Mouse (Mus musculus): ENCODE measurements at regions not wholly inside any gene's neighbourhood (a gene's known extent, or its start where the extent isn't known, plus 50 kb on each side); places are given as distances from the start of the nearest gene placed in this dataset.

DNA sequence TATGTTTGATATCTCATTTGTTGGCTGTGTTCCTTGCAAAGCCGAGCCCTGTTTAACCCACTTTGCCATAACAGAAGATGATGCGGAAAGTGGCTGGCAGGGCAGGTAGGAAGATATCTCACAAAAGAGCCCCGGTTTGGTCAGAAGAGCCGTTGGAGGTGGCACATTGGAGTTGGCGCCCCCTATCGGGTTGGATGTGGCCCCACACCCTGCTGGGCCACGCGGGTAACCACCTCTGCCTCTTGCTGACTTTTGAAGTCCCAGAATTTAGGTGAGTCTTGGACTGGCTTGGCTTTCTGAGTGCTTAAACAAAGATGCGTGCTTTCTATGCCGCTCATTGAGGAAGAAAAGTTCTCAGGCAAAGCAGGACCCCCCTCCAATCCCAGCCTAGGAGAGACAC, 56.1 kb downstream of the Gm4791 start:
- DNase-seq = no peak

DNA sequence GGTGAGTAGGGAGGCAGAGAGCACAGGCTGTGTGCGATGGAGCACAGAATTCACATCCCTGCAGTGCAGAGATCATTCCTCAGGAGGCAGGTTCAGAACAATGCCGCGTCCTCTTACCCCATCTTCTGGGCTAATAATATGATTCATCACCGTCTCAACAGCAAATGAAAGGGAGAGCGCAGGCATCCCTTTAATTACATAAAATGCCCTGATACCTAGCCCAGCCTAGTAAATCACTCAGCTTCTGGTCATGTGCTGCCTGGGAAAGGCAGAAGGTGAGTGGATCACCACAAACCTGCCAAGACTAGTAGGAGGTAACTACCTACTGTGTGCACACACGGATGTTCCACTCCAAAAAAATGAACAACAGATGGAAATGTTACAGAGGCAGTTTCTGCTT, 57.0 kb downstream of the Gm4791 start:
- DNase-seq = no peak

DNA sequence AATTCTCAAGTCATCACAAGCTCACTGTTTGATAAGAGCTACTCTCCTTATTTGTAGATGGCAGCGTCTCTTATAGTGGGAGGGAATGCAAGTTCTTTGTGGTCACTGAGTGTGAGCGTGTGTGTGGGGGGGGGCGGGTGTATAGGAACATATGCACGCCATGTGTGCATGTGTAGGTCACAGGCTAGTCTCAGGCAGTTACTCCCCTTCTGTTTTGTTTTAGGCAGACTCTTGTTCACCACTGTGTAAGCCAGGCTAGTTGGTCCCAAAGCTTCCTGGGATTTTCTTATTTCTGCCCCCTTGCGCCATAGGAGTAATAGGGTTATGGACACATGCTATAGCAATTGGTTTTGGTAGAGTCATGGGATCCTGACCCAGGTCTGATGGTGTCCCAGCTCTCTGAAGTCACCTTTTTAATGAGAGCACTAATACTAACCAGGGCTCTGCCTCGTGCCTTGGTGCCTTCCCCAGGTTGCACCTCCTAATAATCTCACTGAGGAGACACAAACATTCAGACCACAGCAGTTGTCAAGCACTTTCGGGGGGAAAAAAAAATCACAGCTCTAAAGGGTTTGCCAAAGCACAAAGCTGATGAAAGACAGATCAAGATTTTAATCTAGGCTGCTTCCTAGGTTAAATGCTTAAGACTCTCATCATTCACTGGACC, 60.9 kb downstream of the Gm4791 start:
- no peak for DNase-seq

DNA sequence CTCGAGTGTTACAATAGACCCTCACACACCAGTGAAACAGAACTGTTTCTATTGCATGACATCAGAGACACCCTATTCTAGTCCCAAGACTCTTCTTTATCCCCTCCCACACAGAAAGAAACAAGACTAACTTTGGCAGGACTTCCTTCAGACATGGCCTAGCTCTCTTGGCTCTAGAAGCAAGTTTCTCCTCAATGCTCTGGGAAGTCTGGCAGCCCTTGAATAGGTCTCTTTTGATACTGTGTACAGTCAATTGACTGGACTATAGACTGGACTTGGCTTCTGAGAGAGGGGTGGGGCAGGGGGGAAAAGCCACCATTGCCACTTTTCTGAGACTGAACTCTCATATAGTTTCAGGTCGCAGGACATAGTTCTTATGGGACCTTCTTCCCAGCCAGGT, 62.2 kb downstream of the Gm4791 start:
- DNase-seq = no peak

DNA sequence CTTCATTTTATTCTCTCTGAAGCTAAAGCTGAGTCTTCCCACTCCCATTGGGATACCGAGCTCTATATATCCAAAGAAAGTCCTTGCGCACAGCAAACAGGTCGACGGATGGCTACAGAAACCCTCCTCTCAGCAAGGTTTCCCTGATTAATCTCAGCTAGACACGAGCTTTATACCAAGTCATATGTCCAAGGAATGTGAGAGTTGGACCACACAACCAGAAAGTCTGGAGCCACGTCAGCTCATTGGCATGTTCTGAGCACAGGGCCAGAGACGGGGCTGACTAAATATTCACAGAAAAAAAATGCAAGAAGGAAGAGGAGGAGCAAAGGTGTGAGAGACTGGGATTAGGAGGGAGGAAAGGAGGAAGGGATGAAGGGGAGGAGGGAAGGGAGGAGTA, 64.0 kb downstream of the Gm4791 start:
- no peak for DNase-seq

DNA sequence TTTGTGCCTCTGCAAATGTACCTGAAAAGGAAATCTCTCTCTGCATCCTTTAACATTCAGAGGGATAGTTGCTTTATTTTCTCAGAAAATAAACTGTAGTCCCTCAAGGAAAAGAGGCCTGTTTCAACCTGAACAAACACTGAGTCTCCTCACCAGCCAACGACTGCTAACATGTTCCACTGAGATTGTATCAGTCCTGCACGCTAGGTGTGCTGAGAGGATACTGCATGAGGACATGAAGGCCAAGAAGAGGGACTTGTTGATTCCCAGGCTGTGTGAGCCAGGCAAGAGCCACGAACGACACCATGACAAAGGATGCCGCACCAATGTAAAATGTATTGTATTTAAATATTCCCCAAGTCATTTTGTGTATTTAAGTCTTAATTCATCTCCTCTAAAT, 65.2 kb downstream of the Gm4791 start:
- DNase-seq = no peak

DNA sequence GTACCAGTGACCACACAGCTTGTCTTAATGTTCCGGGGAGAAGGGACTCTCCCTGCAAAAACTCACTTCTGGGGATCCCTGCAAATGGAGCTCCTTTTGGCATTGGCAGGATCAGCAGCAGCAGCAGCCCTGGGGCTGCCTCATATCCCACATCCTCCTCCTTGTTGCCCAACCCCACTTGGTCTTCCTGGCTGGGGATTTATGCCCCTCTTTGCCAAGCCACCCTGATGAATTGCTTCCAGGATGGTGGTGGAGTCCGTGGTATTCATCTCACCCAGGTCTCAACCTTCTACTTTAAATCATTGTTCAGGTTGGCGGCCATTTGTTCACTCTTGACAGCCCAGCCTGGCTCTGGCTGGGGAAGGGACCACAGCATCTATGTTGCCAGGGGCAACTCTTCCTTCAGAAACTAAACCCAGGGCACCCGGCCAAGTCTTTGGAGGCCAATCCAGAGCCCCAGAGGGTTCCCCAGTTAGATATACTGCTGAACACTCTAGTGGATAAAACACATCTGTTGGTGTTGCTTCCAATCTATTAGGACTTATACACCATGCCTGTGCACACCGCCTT, 66.0 kb downstream of the Gm4791 start:
- DNase-seq = no peak

DNA sequence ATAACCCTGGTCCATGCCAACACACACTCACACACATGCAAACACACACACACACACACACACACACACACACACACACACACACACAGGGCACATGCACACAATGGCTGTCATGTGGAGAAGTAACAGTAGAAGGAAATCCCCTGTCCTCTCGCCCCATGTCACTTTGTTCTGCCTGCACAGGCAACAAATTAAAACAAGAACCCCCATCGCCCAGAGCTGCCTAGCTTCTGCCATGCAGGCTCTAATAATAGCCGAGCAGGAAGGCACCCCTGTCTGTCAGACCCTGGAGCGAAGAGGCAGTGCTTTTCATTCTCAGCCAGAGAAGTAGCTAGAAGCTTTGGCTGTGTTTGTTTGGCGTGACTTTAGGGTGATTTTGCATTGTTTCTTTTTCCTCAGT, 70.9 kb downstream of the Gm4791 start:
- no peak for DNase-seq

DNA sequence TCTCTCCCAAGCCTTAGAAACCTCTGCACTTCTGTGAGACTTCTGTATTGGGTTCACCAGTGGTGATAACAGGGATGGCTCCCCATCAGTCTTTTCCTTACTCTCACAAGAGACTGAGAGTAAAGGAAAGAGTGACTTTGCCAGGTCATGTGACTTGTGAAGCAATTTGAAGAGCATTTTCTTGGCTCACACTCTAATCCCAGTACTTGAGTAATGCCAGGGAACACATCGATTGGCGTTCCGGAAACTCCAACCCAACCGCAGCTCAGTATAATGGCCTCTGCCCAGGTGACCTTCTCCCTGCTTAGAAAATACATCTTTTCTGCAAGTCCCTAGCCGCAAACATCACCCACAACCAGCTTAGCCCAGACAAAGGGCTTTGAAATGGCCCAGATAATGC, 72.4 kb downstream of the Gm4791 start:
- no peak for DNase-seq

DNA sequence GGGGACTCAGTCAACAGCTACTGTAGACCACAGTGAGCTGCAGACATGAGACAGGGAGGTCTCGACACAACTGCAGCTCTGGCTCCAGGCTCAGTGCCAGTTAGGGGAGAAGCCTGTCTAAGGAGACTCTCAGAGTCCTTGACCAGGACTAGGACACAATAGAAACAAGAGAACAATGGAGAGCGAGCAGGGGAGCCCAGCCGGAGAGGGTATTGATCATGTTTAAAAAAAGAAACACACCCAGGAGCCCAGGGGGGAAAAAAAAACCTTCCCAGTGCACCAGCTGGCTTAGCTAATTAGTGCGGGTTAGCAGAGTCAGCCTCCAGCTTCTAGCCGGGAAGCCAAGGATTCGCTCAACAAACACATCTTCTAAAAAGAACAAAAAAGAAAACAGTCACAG, 78.4 kb downstream of the Gm4791 start:
- no peak for DNase-seq

DNA sequence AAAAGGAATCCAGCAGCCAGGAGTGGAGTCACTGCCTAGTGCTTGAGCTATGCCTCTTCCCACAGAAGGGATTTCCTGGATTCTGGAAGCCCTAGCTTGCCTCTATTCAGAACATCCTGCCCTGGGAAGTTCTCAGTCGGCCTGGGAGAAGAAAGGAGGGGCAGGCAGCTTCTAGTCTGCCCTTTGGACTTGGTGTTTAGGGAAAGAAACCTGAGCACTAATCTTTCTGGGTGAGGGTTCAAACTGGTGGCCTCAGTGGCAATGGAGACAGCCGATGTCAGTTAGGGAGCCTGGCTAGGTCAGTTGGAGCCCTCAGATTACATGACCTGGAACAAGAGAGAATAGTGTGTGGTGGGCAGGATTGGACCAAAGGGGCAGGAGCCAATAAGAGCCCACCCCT, 78.9 kb downstream of the Gm4791 start:
- no peak for DNase-seq

DNA sequence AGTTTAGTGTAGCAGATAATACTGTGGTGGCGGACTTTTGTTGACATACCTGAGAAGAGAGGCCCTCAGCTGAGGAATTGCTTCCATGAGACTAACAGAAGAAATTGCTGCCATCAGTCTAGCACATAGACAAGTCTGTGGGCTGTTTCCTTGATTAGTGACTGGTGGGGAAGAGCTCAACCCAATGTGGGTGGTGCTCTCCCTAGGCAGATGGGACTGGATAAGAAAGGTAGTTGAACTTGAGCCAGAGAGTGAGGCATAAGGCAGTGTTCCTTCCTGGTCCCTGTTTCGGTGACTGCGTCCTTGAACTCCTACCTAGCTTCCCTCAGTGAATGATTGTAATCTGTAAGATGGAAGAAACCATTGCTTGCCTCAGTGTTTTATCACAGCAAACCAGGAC, 79.4 kb downstream of the Gm4791 start:
- no peak for DNase-seq

DNA sequence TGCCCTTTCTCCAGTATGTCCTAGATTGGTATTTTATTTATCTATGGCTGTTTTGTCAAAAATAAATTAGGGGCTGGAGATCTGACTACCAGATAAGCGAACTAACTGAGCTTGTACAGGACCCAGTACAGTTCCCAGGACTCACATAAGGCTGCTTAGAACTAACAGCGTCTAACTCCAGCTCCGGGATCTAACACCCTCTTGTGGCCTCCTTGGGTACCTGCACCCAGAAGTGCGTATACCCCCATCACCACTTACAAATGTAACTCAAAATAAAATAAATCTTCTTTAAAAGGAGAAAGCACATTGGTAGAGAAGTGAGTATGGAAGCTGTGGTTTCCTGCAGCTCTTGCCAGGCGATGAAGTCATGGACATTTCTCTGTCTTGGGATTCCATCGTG, 82.9 kb downstream of the Gm4791 start:
- no peak for DNase-seq

DNA sequence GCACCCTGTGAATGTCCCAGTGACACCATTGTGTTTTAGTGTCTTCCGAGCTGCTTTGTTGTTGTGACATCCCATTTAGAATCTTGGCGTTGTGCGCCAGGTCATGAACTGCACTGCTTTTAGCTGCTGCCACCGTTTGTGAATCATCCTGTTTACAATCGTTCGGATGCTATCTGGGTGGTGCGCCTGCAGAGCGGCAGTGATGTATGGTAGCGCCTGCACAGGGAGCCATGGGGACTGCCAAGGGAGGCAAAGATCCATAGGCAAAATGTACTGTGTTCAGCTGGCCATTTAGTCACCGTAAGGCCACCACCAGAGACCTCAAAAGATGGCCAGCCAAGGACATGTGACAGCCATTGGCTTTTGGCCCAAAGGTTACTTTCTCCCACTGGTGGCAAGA, 93.3 kb downstream of the Gm4791 start:
- no peak for DNase-seq

DNA sequence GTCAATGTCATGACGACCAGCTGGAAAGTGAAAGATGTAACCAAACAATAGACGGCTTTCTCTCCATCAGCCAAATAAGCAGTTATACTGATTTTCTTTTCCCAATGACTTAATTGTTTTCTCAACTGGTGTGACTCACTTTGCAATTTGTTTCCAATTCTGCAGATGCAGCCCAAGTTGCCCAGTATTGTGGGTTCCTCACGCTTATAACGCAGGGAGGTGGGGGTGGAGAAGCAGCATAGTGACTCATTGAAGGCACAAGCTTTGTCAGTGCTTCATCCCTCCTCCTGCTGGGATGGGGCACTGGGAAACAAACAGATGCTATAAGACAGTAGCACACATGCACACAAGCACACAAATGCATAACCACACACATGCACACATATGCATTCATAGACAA, 97.1 kb downstream of the Gm4791 start:
- DNase-seq = no peak

DNA sequence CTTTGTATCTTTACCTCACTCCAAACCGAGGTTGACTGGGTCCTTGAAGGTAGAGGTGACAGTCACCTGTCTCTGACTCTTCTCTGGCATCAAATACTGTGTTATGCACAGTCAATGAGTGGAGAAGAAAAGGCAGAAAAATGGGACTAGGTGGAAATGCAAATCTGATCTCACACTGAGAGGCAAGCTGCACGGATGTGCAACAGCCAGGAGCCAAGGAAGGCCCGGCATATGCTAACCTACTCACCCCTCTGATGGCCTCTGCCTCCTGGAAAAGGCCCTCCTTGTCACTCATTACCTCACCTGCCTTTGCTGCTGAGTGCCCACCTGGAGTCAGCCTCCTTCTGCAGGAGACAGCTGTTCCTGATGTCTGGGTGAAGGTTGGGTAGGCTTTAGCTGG, 104.8 kb downstream of the Gm4791 start:
- no peak for DNase-seq

DNA sequence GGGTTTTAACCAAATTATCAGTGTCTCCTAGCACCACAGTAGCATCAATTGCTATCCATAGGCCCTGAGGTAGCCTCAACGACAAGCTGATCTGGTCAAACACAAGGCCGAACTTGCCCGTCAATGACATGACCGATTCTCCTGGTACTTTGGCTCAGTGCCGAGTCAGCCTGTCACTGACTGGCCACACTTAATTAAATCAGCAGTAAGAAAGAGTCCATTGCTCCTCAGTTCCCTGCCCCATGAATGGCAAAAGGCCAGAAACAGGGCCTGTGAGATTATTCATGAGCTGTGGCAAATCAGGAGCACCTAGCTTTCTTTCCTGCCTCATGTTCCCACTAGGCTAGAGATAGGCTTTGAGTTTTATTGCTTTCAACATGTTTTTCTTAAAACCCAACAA, 105.4 kb downstream of the Gm4791 start:
- DNase-seq = no peak

DNA sequence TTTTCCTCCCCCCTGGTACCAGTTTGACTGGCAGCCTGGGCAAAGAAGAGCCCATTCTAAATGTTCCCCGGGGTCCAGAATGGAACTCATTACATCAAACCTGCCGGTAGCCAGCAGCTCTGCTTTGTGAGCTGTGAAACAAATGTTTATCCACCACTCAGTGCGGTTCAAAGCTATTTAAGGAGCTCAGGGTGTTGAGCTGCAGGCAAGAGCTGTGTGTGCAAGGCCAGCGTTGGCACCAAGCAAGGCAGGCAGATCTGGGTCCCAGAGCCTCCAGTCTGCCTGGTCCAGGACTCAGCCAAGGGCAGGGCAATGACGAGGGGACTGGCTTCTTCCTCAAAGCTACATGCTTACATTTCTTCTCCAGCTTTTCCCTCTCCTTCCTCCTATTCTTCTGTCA, 109.6 kb downstream of the Gm4791 start:
- DNase-seq = no peak

DNA sequence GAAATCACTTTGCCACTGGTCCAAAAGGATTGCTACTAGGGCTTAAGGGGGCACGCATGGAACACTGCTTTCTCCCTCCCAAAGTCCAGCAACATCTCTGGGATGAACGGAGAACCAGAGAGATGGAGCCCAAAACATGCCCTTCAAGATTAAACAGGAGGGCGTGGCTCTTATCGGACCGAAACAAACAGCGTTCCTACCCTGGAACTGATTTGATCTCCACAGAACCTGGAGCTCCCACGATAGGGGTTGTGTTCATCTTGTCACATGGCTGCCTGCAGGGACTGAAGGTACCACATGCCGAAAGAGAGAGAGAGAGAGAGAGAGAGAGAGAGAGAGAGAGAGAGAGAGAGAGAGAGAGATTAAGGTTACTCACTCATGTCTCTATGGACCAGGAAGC, 120.7 kb downstream of the Gm4791 start:
- DNase-seq = no peak

DNA sequence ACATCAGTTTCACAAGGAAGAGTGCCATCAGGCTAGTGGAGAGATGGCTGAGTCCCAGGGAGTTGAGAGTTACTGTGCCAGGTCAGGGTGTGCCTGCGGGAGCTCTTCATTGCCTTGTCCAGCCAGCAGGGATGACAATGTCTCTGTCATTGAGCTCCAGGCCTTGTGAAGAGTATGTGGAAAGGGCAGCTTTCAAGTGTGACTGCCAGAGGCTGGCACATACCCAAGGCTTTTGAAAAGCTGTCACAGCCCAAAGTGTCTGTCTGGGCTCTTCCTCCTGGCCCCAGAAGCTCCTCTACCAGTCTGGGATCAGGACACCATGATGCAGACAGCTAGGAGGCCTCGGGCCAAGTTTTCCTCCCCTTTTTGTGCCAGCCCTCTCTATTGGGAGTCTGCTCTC, 124.6 kb downstream of the Gm4791 start:
- no peak for DNase-seq

DNA sequence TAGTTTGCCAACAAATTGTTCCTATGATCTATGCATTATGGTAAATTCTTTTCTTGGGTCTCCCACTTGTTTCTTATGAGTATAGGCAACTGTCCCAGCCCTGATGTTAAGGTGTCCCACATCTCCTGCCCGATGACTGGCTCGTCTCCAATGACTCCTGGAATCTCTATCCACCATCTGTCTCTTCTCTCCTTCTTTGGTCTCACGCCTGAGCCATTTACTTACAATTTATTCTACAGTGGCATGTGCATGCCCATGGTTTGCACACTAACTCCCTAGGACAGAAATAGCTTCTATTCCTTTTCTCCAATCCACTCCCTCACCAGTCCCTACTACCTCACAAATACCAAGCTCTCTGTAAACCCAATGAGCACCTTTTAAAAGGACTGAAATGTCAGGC, 127.0 kb downstream of the Gm4791 start:
- no peak for DNase-seq

DNA sequence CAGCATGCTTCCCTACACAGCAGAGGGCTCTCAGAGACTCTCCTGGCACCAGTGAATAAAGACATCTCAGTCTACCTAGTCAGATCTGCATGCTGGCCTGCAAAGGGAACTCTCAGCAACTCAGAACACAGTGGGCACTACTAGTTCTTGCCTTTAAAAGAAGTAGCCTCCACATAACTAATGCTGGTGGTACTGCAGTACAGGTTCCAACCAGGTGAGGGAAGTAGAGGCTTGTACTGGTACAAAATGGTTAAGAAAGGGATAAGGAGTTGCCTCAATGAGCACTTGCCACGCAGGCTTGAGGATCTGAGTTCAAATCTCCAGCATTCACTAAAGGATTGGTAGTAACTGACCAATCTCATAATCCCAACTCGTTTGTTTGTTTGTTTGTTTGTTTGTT, 127.7 kb downstream of the Gm4791 start:
- no peak for DNase-seq

DNA sequence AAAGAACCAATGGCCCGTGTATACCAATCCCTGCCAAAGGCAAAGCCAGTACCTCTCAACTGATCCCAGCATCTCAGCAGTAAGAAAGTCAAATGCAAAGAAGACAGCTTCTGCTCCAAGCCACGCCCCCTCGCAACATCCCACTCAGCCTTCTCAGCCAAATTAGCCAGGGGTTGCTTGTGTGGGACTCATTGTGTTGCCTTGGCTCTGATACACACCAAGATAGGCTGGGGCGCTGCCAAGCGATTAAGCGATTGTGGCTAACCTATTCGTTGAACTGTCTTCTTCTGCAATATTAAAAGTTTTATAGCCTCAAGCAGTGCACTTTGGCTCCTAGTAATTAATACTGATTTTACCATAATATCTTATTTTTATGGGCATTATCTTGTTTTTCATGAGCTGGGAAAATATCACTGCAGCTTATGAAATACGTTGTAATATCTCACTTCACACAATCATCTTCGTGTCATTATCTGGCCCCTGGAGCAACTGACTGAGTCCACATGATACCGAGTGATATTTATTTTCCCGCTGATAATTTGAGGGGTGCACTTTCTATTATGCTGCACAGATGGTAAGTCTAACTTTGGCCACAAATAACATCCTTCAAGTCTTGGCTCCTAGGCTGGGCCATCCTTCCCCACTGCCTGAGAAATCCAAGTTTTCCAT, 129.3 kb downstream of the Gm4791 start:
- DNase-seq = no peak

DNA sequence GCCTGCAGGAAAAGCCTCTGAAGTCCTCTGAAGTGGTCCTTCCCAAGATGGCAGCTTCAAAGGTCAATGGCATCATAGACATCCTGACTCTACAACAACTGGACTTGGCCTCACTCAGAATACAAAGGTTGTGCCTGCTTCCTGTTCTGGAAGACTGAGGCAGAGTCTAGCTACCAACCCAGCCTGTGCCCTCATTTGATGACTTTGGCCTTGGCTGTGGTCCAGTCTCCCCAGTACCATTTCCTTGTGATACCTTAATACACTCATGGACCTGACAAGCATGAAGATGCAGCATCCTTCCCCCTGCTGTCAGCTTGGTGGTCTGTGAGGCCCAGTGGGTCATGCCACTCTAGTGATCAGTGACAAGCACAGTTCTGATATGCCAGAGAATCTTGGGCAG, 130.6 kb downstream of the Gm4791 start:
- DNase-seq = no peak

Measured in gastrocnemius, postnatal 10 days (tissue).